Mouse (Mus musculus): ENCODE measurements around the gene Syndig1. TPM values are rescaled to one million over a fixed set of nuclear protein-coding genes. Genes with fewer than 3 reads are reported as not detected.

Gene Syndig1
- total and polyA plus RNA-seq, 3 experiments, result not detected

- no peaks in the 10 kb centered on the region for H3K79me2 ChIP-seq (ENCODE audit: control insufficient read depth, insufficient read depth, low read length, poor library complexity)
- no peaks in the 10 kb centered on the region for H3K36me3 ChIP-seq (ENCODE audit: control insufficient read depth in 1 of 2, insufficient read depth in 2 of 2, low read length in 2 of 2)
- no peaks in the 10 kb centered on the region for H3K4me1 ChIP-seq (ENCODE audit: control insufficient read depth in 1 of 2, insufficient read depth in 2 of 2, low read length in 2 of 2)
- H3K27ac ChIP-seq (ENCODE audit: control insufficient read depth, low read depth, low read length), result no peak overlapping the region
- TF ChIP-seq RAD21 (IDR thresholded peaks at IDR 0.05; ENCODE audit: low read depth, low read length) (no peak), EP300 (IDR thresholded peaks at IDR 0.05; ENCODE audit: low read depth in 1 of 2, low read length in 2 of 2) (no peak), POLR2A (IDR thresholded peaks at IDR 0.05; ENCODE audit: control insufficient read depth in 1 of 2, insufficient read depth in 1 of 2, low read depth in 1 of 2, low read length in 2 of 2, poor library complexity in 1 of 2) (no peak), TCF12 (IDR thresholded peaks at IDR 0.05; ENCODE audit: low read depth, low read length) (no peak), ELF1 (IDR thresholded peaks at IDR 0.05; ENCODE audit: low read depth, low read length) (no peak), ZC3H11A (IDR thresholded peaks at IDR 0.05; ENCODE audit: low read depth, low read length) (no peak), GATA1 (IDR thresholded peaks at IDR 0.05; ENCODE audit: low read depth, low read length) (no peak), RCOR1 (IDR thresholded peaks at IDR 0.05; ENCODE audit: low read depth, low read length) (no peak), JUND (IDR thresholded peaks at IDR 0.05; ENCODE audit: low read depth, low read length) (no peak), GABPA (IDR thresholded peaks at IDR 0.05; ENCODE audit: low read depth, low read length) (no peak), MEF2A (IDR thresholded peaks at IDR 0.05; ENCODE audit: extremely low read depth, insufficient replicate concordance, low read depth, low read length, poor library complexity, severe bottlenecking) (no peak), MYB (IDR thresholded peaks at IDR 0.05; ENCODE audit: low read depth, low read length) (no peak), TAL1 (IDR thresholded peaks at IDR 0.05; ENCODE audit: low read length) (no peak), CTCF (IDR thresholded peaks at IDR 0.05 in 2 of 3, conservative IDR thresholded peaks at IDR 0.05 in 1 of 3; ENCODE audit: control insufficient read depth in 1 of 3, insufficient read depth in 1 of 3, low read depth in 2 of 3, low read length in 3 of 3, poor library complexity in 1 of 3, severe bottlenecking in 1 of 3) (no peak), MAX (IDR thresholded peaks at IDR 0.05; ENCODE audit: low read length) (no peak), MAZ (IDR thresholded peaks at IDR 0.05; ENCODE audit: low read depth, low read length) (no peak), NRF1 (IDR thresholded peaks at IDR 0.05; ENCODE audit: insufficient read depth, low read depth, low read length, poor library complexity, severe bottlenecking) (no peak)
- no peak for DNase-seq (ENCODE audit: low read depth, low spot score)
- H3K27me3 ChIP-seq (ENCODE audit: control insufficient read depth in 1 of 2, insufficient read depth in 2 of 2, low read length in 2 of 2), result no peaks in the 10 kb centered on the region
- H3K9me3 ChIP-seq (replicated peaks; ENCODE audit: insufficient read depth, low read length), result no peaks in the 10 kb centered on the region
- H3K9ac ChIP-seq (ENCODE audit: control insufficient read depth, low read depth, low read length, poor library complexity, severe bottlenecking), result no peak overlapping the region
- H3K4me3 ChIP-seq (ENCODE audit: control insufficient read depth in 1 of 2, insufficient read depth in 1 of 2, low read depth in 2 of 2, low read length in 2 of 2), result no peak overlapping the region
Observed at GRCm38 (mm10) chr2:149870496-149870895, 41.5 kb downstream of the Syndig1 start.

GRCm38 (mm10) chr2:149872496-149872895 lies 43.5 kb downstream of the Syndig1 start:
- H3K79me2 ChIP-seq (ENCODE audit: control insufficient read depth, insufficient read depth, low read length, poor library complexity), result no peaks in the 10 kb centered on the region
- no peak overlapping the region for H3K9ac ChIP-seq (ENCODE audit: control insufficient read depth, low read depth, low read length, poor library complexity, severe bottlenecking)
- H3K36me3 ChIP-seq (ENCODE audit: control insufficient read depth in 1 of 2, insufficient read depth in 2 of 2, low read length in 2 of 2), result no peaks in the 10 kb centered on the region
- H3K4me1 ChIP-seq (ENCODE audit: control insufficient read depth in 1 of 2, insufficient read depth in 2 of 2, low read length in 2 of 2), result no peaks in the 10 kb centered on the region
- H3K9me3 ChIP-seq (replicated peaks; ENCODE audit: insufficient read depth, low read length), result no peaks in the 10 kb centered on the region
- H3K27ac ChIP-seq (ENCODE audit: control insufficient read depth, low read depth, low read length), result no peak overlapping the region
- no peak for DNase-seq (ENCODE audit: low read depth, low spot score)
- no peaks in the 10 kb centered on the region for H3K27me3 ChIP-seq (ENCODE audit: control insufficient read depth in 1 of 2, insufficient read depth in 2 of 2, low read length in 2 of 2)
- no peak overlapping the region for H3K4me3 ChIP-seq (ENCODE audit: control insufficient read depth in 1 of 2, insufficient read depth in 1 of 2, low read depth in 2 of 2, low read length in 2 of 2)
- TF ChIP-seq KAT2A (conservative IDR thresholded peaks at IDR 0.05; ENCODE audit: low read depth, low read length) (no peak), NELFE (IDR thresholded peaks at IDR 0.05; ENCODE audit: low read depth, low read length) (no peak), JUND (IDR thresholded peaks at IDR 0.05; ENCODE audit: low read depth, low read length) (no peak), ZKSCAN1 (IDR thresholded peaks at IDR 0.05; ENCODE audit: low read depth, low read length) (no peak), TCF12 (IDR thresholded peaks at IDR 0.05; ENCODE audit: low read depth, low read length) (no peak), CHD2 (IDR thresholded peaks at IDR 0.05; ENCODE audit: low read length) (no peak), MAFK (IDR thresholded peaks at IDR 0.05; ENCODE audit: borderline replicate concordance, low read depth, low read length) (no peak), USF1 (IDR thresholded peaks at IDR 0.05; ENCODE audit: low read depth, low read length) (no peak), SMC3 (IDR thresholded peaks at IDR 0.05; ENCODE audit: low read depth, low read length) (no peak), MYB (IDR thresholded peaks at IDR 0.05; ENCODE audit: low read depth, low read length) (no peak), MEF2A (IDR thresholded peaks at IDR 0.05; ENCODE audit: extremely low read depth, insufficient replicate concordance, low read depth, low read length, poor library complexity, severe bottlenecking) (no peak), EP300 (IDR thresholded peaks at IDR 0.05; ENCODE audit: low read depth in 1 of 2, low read length in 2 of 2) (no peak), CHD1 (IDR thresholded peaks at IDR 0.05; ENCODE audit: low read depth, low read length) (no peak), UBTF (IDR thresholded peaks at IDR 0.05; ENCODE audit: borderline replicate concordance, insufficient read depth, low read depth, low read length) (no peak)
